Mouse (Mus musculus) right cerebral cortex, postnatal 25 days (tissue): ENCODE results near the gene Gm15319.
A peak's percentile ranks its signal among the peaks of the same experiment; 100 is the strongest.
"Not testable (repeated sequence)": the region's sequence is repeated elsewhere in the genome, so short reads cannot be mapped to it uniquely, and the experiment has no call there.

Experiments used
- DNase-seq: peaks from one replicate; pipeline ENCODE4 v3.0.0; 2022

Gene Gm15319

GRCm38 (mm10) chr8:20363110-20363509 is at the start of gene Gm15319:
Gene Gm15319 (minus strand): TSS chr8:20363210.
- DNase-seq = not testable (repeated sequence)

GRCm38 (mm10) chr8:20410355-20410754 is 47.3 kb upstream of the Gm15319 start:
- not testable (repeated sequence) for DNase-seq

- DNase-seq = not testable (repeated sequence)
These were observed 45.5 kb upstream of the Gm15319 start for GRCm38 (mm10) chr8:20408441-20409030.

GRCm38 (mm10) chr8:20389363-20389739 is 26.3 kb upstream of the Gm15319 start:
- peak; percentile 52 for DNase-seq

GRCm38 (mm10) chr8:20388706-20389362 is 25.8 kb upstream of the Gm15319 start:
- DNase-seq = not testable (repeated sequence)

GRCm38 (mm10) chr8:20387121-20387794 is 24.2 kb upstream of the Gm15319 start:
- DNase-seq = not testable (repeated sequence)

GRCm38 (mm10) chr8:20384990-20385389 is 22.0 kb upstream of the Gm15319 start:
- DNase-seq = not testable (repeated sequence)

GRCm38 (mm10) chr8:20384131-20384530 is 21.1 kb upstream of the Gm15319 start:
- not testable (repeated sequence) for DNase-seq

GRCm38 (mm10) chr8:20382146-20382545 is 19.1 kb upstream of the Gm15319 start:
- not testable (repeated sequence) for DNase-seq

- DNase-seq = not testable (repeated sequence)
These were observed 18.6 kb upstream of the Gm15319 start for GRCm38 (mm10) chr8:20381637-20382036.

GRCm38 (mm10) chr8:20381239-20381620 is 18.2 kb upstream of the Gm15319 start:
- DNase-seq = not testable (repeated sequence)

GRCm38 (mm10) chr8:20380590-20381238 is 17.7 kb upstream of the Gm15319 start:
- not testable (repeated sequence) for DNase-seq

- peak; percentile 13 for DNase-seq
These were observed 16.8 kb upstream of the Gm15319 start for GRCm38 (mm10) chr8:20379650-20380436.

- DNase-seq = peak; percentile 27
These were observed 16.0 kb upstream of the Gm15319 start for GRCm38 (mm10) chr8:20378786-20379649.

GRCm38 (mm10) chr8:20378353-20378752 is 15.3 kb upstream of the Gm15319 start:
- DNase-seq = peak; percentile 69

- DNase-seq = not testable (repeated sequence)
These were observed 12.7 kb upstream of the Gm15319 start for GRCm38 (mm10) chr8:20375698-20376097.

GRCm38 (mm10) chr8:20356386-20356785 is 6.6 kb downstream of the Gm15319 start:
- not testable (repeated sequence) for DNase-seq

GRCm38 (mm10) chr8:20353579-20353978 is 9.4 kb downstream of the Gm15319 start:
- DNase-seq = not testable (repeated sequence)

GRCm38 (mm10) chr8:20302759-20303158 is 60.3 kb downstream of the Gm15319 start:
- DNase-seq = not testable (repeated sequence)

- DNase-seq = not testable (repeated sequence)
These were observed 63.0 kb downstream of the Gm15319 start for GRCm38 (mm10) chr8:20300042-20300441.

GRCm38 (mm10) chr8:20297939-20298505 is 65.0 kb downstream of the Gm15319 start:
- peak; percentile 42 for DNase-seq
